Mouse (Mus musculus) kidney, postnatal 0 days (tissue): ENCODE results near the gene Myrf. TPM values are rescaled to one million over a fixed set of nuclear protein-coding genes. Genes with fewer than 3 reads are reported as not detected.

Experiments used
- ATAC-seq: fragments of 200-750 bp; cut with Nextera tagmentation; replicated peaks from 2 replicates; pipeline ENCODE4 v1.8.0; 2017; ENCODE audit warnings: low read depth, moderate number of reproducible peaks, moderate TSS enrichment, moderate library complexity; ENCODE audit not compliant: low FRiP score
- DNase-seq: peaks from one replicate; pipeline ENCODE4 v3.0.0-alpha.2; 2016; ENCODE audit warnings: low spot score
- H3K27ac ChIP-seq: fragments of 300-500 bp; sonication (generic); 2 replicates; pipeline ENCODE4 v1.5.1; 2014; ENCODE audit warnings: mild to moderate bottlenecking
- H3K27me3 ChIP-seq: fragments of 300-500 bp; sonication (generic); 2 replicates; pipeline ENCODE4 v1.6.1; 2014; ENCODE audit warnings: low read length, mixed read lengths; ENCODE audit not compliant: insufficient read depth
- H3K36me3 ChIP-seq: fragments of 300-500 bp; sonication (generic); 2 replicates; pipeline ENCODE4 v1.6.1; 2014; ENCODE audit warnings: low read length, mixed read lengths; ENCODE audit not compliant: insufficient read depth
- H3K4me1 ChIP-seq: fragments of 300-500 bp; sonication (generic); replicated peaks from 2 replicates; pipeline ENCODE4 v1.6.1; 2014; ENCODE audit warnings: antibody characterized with exemption, low read length, mixed read lengths; ENCODE audit not compliant: insufficient read depth
- H3K4me2 ChIP-seq: fragments of 300-500 bp; sonication (generic); 2 replicates; pipeline ENCODE4 v1.6.1; 2014; ENCODE audit warnings: mild to moderate bottlenecking, low read length, moderate library complexity, mixed read lengths
- H3K4me3 ChIP-seq: fragments of 300-500 bp; sonication (generic); replicated peaks from 2 replicates; pipeline ENCODE4 v1.5.1; 2014; ENCODE audit warnings: low read depth, low read length
- H3K9ac ChIP-seq: fragments of 300-500 bp; sonication (generic); 2 replicates; pipeline ENCODE4 v1.6.1; 2014; ENCODE audit warnings: low read depth, low read length
- H3K9me3 ChIP-seq: fragments of 300-500 bp; sonication (generic); replicated peaks from 2 replicates; pipeline ENCODE4 v1.6.1; 2016; ENCODE audit warnings: low read length, inconsistent platforms, mixed read lengths
- CTCF ChIP-seq: IDR thresholded peaks from 2 replicates; pipeline ENCODE4 v1.5.1; 2016; ENCODE audit warnings: antibody characterized with exemption, low read depth, mild to moderate bottlenecking, moderate library complexity
- WGBS: fragments of 180-500 bp; shearing (Covaris S2); extraction: QIAGEN DNeasy Blood & Tissue Kit; methylation state at CpG from one replicate; pipeline ENCODE4 v1.1.7; 2014; 5-methylcytosine and 5-hydroxymethylcytosine counted together
- polyA plus RNA-seq: library from polyadenylated mRNA; unstranded; fragments of >200 nt; fragmentation: Nextera tagmentation; extraction: Ambion mirVana; gene quantifications from 2 replicates; pipeline ENCODE4 v1.2.1, GENCODE M21; 2015

Gene Myrf
- polyA plus RNA-seq, 1 experiment from 2014 or later = 1.5 TPM

GRCm38 (mm10) chr19:10186569-10186968, 54.0 kb downstream of the Myrf start:
- ATAC-seq (no peak), DNase-seq (no peak)
- peaks cover 12% of the 10 kb centered on the region for H3K36me3 ChIP-seq
- no peak overlapping the region for H3K4me2 ChIP-seq
- H3K27ac ChIP-seq = no peak overlapping the region
- 93% methylated on average over 8 of the region's 8 CpGs for WGBS
- TF ChIP-seq CTCF = no peak
- H3K9ac ChIP-seq = no peak overlapping the region
- no peak overlapping the region for H3K4me3 ChIP-seq
- no peaks in the 10 kb centered on the region for H3K27me3 ChIP-seq
- no peaks in the 10 kb centered on the region for H3K9me3 ChIP-seq
- peaks cover 6% of the 10 kb centered on the region for H3K4me1 ChIP-seq

- Histone ChIP-seq H3K36me3 (peaks cover 11% of the 10 kb centered on the region), H3K9ac (no peak overlapping the region), H3K4me2 (no peak overlapping the region), H3K27ac (no peak overlapping the region), H3K4me1 (peaks cover 6% of the 10 kb centered on the region), H3K4me3 (no peak overlapping the region), H3K9me3 (no peaks in the 10 kb centered on the region), H3K27me3 (no peaks in the 10 kb centered on the region)
- DNase-seq (no peak), ATAC-seq (no peak)
- TF ChIP-seq CTCF = no peak
- 94% methylated on average over 3 of the region's 3 CpGs for WGBS
These were observed 54.7 kb downstream of the Myrf start for GRCm38 (mm10) chr19:10185876-10186275.

- 6% methylated on average over 12 of the region's 12 CpGs for WGBS
- peak; percentile 69 for DNase-seq
These were observed 56.5 kb downstream of the Myrf start for GRCm38 (mm10) chr19:10184096-10184495.

GRCm38 (mm10) chr19:10183299-10183983, 57.1 kb downstream of the Myrf start:
- Histone ChIP-seq H3K27ac (peak overlapping the region; percentile 91), H3K4me1 (peaks cover 6% of the 10 kb centered on the region), H3K27me3 (no peaks in the 10 kb centered on the region), H3K9ac (peak overlapping the region; percentile 76), H3K9me3 (no peaks in the 10 kb centered on the region), H3K4me3 (peak overlapping the region; percentile 77), H3K36me3 (peaks cover 11% of the 10 kb centered on the region), H3K4me2 (peak overlapping the region; percentile 81)
- peak; percentile 78 for ATAC-seq
- DNase-seq = peak; percentile 93
- TF ChIP-seq CTCF = no peak
- under 1% methylated on average over 35 of the region's 35 CpGs for WGBS

More at GRCm38 (mm10) chr19:10184096-10184495, 56.5 kb downstream of the Myrf start:
- peaks cover 11% of the 10 kb centered on the region for H3K36me3 ChIP-seq
- no peaks in the 10 kb centered on the region for H3K9me3 ChIP-seq
- H3K27ac ChIP-seq = peak overlapping the region; percentile 91; the same call in 1 of the 2 replicates
- TF ChIP-seq CTCF = no peak
- H3K4me2 ChIP-seq = peak overlapping the region; percentile 81
- H3K4me3 ChIP-seq = peak overlapping the region; percentile 77
- H3K4me1 ChIP-seq = peaks cover 6% of the 10 kb centered on the region
- H3K9ac ChIP-seq = peak overlapping the region; percentile 76; the same call in 1 of the 2 replicates
- ATAC-seq = no peak
- no peaks in the 10 kb centered on the region for H3K27me3 ChIP-seq

- no peaks in the 10 kb centered on the region for H3K9me3 ChIP-seq
- WGBS = under 1% methylated on average over 70 of the region's 70 CpGs
- H3K4me3 ChIP-seq = peak within 1 kb of the TSS; percentile 77
- peak within 1 kb of the TSS; percentile 76 for H3K9ac ChIP-seq
- ATAC-seq (peak; percentile 95), DNase-seq (peak; percentile 98)
- peaks cover 11% of the 10 kb centered on the region for H3K36me3 ChIP-seq
- H3K27me3 ChIP-seq = no peaks in the 10 kb centered on the region
- peak; percentile 68 for TF ChIP-seq CTCF
- H3K4me1 ChIP-seq = peaks cover 6% of the 10 kb centered on the region
- H3K4me2 ChIP-seq = peak within 1 kb of the TSS; percentile 81
- peak within 1 kb of the TSS; percentile 91 for H3K27ac ChIP-seq
These were observed 57.8 kb downstream of the Myrf start, which contains the start of gene Fads1 for GRCm38 (mm10) chr19:10182670-10183298. TSS of gene Fads1 (plus strand) at chr19:10182888.

- Histone ChIP-seq H3K4me3 (peak overlapping the region; percentile 77; the same call in 1 of the 2 replicates), H3K9ac (no peak overlapping the region), H3K27ac (no peak overlapping the region), H3K36me3 (peaks cover 11% of the 10 kb centered on the region), H3K9me3 (no peaks in the 10 kb centered on the region), H3K27me3 (no peaks in the 10 kb centered on the region), H3K4me1 (peaks cover 6% of the 10 kb centered on the region), H3K4me2 (peak overlapping the region; percentile 81)
- TF ChIP-seq CTCF = no peak
- 34% methylated on average over 7 of the region's 7 CpGs for WGBS
- DNase-seq (no peak), ATAC-seq (no peak)
These were observed 58.4 kb downstream of the Myrf start for GRCm38 (mm10) chr19:10182142-10182541.
